Mouse (Mus musculus) monocyte, adult 2 months (primary cell): ENCODE data around the gene Gm21094.
"Not testable (repeated sequence)": the region's sequence is repeated elsewhere in the genome, so short reads cannot be mapped to it uniquely, and the experiment has no call there.

ENCODE experiments used
- DNase-seq, 2 experiments: peaks; one replicate each; pipeline ENCODE4 v3.0.0; 2022; ENCODE audit warnings: low spot score in 2 of 2, low read depth in 1 of 2

Gene Gm21094

DNA sequence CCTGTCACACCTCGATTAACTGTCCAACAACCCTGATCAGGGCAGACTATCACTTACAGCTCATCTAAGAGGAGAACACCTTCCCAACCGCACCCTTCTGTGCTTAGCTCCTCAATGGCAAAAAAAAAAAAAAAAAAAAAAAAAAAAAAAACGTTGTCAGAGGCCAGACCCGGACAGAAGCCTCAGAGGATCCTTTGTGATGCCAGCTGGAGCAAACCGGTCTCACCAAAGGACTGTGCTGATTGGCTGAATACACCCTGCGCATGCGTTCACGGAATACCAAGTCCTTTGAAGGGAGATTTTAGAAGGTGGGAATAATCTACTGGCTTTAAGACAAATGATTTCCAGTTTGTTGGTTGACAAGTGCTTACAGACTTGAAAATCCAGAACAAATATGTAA, at the start of gene Gm21094:
Gene Gm21094 (minus strand): TSS at position 101 of the 400 bp plus-strand sequence.
- not testable (repeated sequence) for DNase-seq
